Mouse (Mus musculus) G1E (cell line): ENCODE measurements around the gene Keap1. TPM values are rescaled to one million over a fixed set of nuclear protein-coding genes. Genes with fewer than 3 reads are reported as not detected.

Experiments used
- ATAC-seq: 2 replicates; pipeline ENCODE4 v1.8.0; 2016; ENCODE audit warnings: mild to moderate bottlenecking; ENCODE audit not compliant: insufficient number of reproducible peaks, poor library complexity, low FRiP score, severe bottlenecking; ENCODE audit errors: extremely low read depth
- DNase-seq: peaks from one replicate; pipeline ENCODE4 v3.0.0; 2012; ENCODE audit warnings: low spot score
- H3K27me3 ChIP-seq: 2 replicates; pipeline ENCODE4 v1.6.1; 2012; ENCODE audit warnings: mild to moderate bottlenecking, low read length, inconsistent platforms; ENCODE audit not compliant: insufficient read depth
- H3K36me3 ChIP-seq: replicated peaks from 2 replicates; pipeline ENCODE3; 2012; ENCODE audit warnings: mild to moderate bottlenecking, inconsistent platforms
- H3K4me1 ChIP-seq: 2 replicates; pipeline ENCODE4 v1.6.1; 2012; ENCODE audit warnings: low read depth, low read length, inconsistent platforms, mixed read lengths; ENCODE audit not compliant: insufficient read depth
- H3K4me3 ChIP-seq: 2 replicates; pipeline ENCODE4 v1.5.1; 2012; ENCODE audit warnings: low read depth, mild to moderate bottlenecking, inconsistent platforms, low read length, moderate library complexity, mixed read lengths
- H3K9me3 ChIP-seq: replicated peaks from 2 replicates; pipeline ENCODE4 v1.6.1; 2012; ENCODE audit warnings: inconsistent platforms
- CTCF ChIP-seq: IDR thresholded peaks from 2 replicates; pipeline ENCODE4 v1.5.1; 2012; ENCODE audit warnings: low read depth, low read length, inconsistent platforms, mixed read lengths
- GATA1 ChIP-seq: IDR thresholded peaks from 2 replicates; pipeline ENCODE4 v1.6.1; 2012; ENCODE audit warnings: borderline replicate concordance, low read length, inconsistent platforms, mixed read lengths
- GATA2 ChIP-seq: IDR thresholded peaks from 2 replicates; pipeline ENCODE4 v1.6.1; 2012; ENCODE audit warnings: low read depth, low read length, inconsistent platforms, borderline replicate concordance
- POLR2AphosphoS5 ChIP-seq: IDR thresholded peaks from 2 replicates; pipeline ENCODE4 v1.6.1; 2012; ENCODE audit warnings: low read depth, low read length, inconsistent platforms; ENCODE audit not compliant: insufficient replicate concordance
- TAL1 ChIP-seq: conservative IDR thresholded peaks from 2 replicates; pipeline ENCODE4 v1.6.1; 2012; ENCODE audit warnings: low read depth, low read length, inconsistent platforms, mixed read lengths
- polyA plus RNA-seq: library from polyadenylated mRNA; stranded (reverse); fragments of >175 nt; gene quantifications from 2 replicates; pipeline ENCODE4 v1.2.3, GENCODE M21; 2012
- total RNA-seq, 2 experiments: library from RNA; stranded (forward) in 1 of 2; stranded (reverse) in 1 of 2; fragments of 200-1000 nt in 1 of 2; fragments of >200 nt in 1 of 2; fragmentation: Nextera tagmentation in 1 of 2; gene quantifications; 2 replicates each; pipeline ENCODE4 v1.2.3; 2014 to 2017

Keap1 gene
- total and polyA plus RNA-seq, 3 experiments: 21.3 to 73.3 (median 46.4) TPM

DNA sequence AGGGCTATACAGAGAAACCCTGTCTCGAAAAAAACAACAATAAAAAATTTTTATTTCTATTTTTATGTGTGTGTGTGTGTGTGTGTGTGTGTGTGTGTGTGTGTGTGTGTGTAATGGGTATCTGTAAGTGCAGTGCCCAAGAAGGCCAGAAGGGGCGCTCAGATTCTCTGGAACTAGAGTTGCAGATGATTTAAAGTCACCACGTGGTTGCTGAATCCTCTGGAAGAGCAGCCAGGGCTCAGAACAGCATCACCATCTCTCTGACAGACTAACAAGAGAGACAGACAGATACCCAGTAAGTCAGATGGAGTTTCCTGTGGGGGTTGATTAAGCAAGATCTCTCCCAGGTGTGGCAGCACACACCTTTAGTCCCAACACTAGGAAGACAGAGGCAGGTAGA is 19.3 kb downstream of the Keap1 start:
- peaks cover 5% of the 10 kb centered on the region; the same call in 1 of the 2 replicates for H3K27me3 ChIP-seq
- no peaks in the 10 kb centered on the region for H3K36me3 ChIP-seq
- DNase-seq: no peak
- TF ChIP-seq GATA1: no peak
- TF ChIP-seq CTCF: no peak
- TF ChIP-seq TAL1: no peak
- no peak for TF ChIP-seq GATA2
- TF ChIP-seq POLR2AphosphoS5: no peak
- ATAC-seq: no peak
- no peak overlapping the region for H3K4me3 ChIP-seq
- peaks cover 21% of the 10 kb centered on the region for H3K4me1 ChIP-seq
- H3K9me3 ChIP-seq: peaks cover 4% of the 10 kb centered on the region; the same call in 1 of the 2 replicates

- TF ChIP-seq CTCF: no peak
- TF ChIP-seq POLR2AphosphoS5: no peak
- no peak for TF ChIP-seq GATA1
- TF ChIP-seq GATA2: no peak
- TF ChIP-seq TAL1: no peak
- no peak overlapping the region for H3K4me3 ChIP-seq
- ATAC-seq: no peak
- H3K27me3 ChIP-seq: peaks cover 17% of the 10 kb centered on the region; the same call in 1 of the 2 replicates
- no peak for DNase-seq
- peaks cover 8% of the 10 kb centered on the region for H3K4me1 ChIP-seq
- H3K9me3 ChIP-seq: no peaks in the 10 kb centered on the region
- no peaks in the 10 kb centered on the region for H3K36me3 ChIP-seq
Observed at GRCm38 (mm10) chr9:21216050-21216841, 22.9 kb downstream of the Keap1 start.

DNA sequence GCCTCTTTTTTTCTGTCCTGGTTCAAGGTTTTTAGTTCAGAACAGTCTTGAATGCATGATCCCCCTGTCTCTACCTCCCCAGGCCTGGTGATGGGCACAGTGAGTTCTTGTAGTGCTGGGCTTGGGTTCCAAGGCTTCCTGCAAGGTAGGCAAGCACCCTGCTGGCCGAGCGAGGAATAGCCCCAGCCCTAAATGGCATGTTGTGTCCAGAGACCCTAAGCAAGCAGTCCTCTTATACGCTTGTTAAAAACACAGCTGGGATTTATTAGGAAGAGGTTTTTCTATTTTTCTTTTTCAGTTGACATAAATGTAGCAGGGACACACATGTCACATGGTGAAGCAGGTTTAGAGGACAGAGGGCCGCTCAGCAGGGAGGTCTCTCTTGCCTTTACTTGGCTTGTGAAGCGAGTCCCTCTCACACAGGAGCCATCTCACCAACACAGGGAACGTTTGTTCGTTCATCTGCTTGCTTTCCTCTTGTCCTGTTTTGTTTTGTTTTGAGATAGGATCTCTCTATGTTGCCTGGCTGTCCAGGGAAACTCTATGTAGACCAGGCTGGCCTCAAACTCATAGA is 25.5 kb downstream of the Keap1 start:
- no peaks in the 10 kb centered on the region for H3K9me3 ChIP-seq
- TF ChIP-seq TAL1 (no peak), CTCF (peak; percentile 40; the same call in 1 of the 2 replicates)
- H3K27me3 ChIP-seq: peaks cover 26% of the 10 kb centered on the region
- peaks cover 4% of the 10 kb centered on the region for H3K36me3 ChIP-seq
- DNase-seq: no peak
- ATAC-seq: no peak
- no peaks in the 10 kb centered on the region; the same call in 1 of the 2 replicates for H3K4me1 ChIP-seq
- H3K4me3 ChIP-seq: no peak overlapping the region

- H3K4me3 ChIP-seq: no peak overlapping the region
- H3K4me1 ChIP-seq: no peaks in the 10 kb centered on the region; the same call in 1 of the 2 replicates
- peaks cover 28% of the 10 kb centered on the region for H3K27me3 ChIP-seq
- H3K9me3 ChIP-seq: no peaks in the 10 kb centered on the region
- ATAC-seq: no peak
- no peak for DNase-seq
- TF ChIP-seq CTCF (no peak), GATA1 (no peak), POLR2AphosphoS5 (no peak), TAL1 (no peak), GATA2 (no peak)
- peaks cover 4% of the 10 kb centered on the region for H3K36me3 ChIP-seq
Observed at GRCm38 (mm10) chr9:21211624-21212023, 27.5 kb downstream of the Keap1 start.

DNA sequence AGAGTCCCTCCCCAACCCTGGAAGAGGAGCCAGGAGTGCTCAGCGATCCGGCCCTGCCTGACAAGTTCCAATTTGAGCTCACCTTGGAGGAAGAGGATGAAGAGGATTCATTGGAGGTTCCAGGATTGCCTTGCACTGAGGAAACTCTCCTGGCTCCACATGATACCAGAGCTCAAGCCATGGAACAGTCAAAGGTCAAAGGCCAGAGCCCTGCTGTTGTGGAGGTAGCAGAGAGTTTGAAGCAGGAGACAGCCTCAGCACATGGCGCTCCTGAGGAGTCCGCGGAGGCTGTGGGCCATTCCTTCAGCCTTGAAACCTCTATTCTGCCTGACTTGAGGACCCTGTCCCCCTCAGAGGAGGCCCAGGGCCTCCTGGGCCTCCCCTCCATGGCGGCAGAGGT is 28.3 kb downstream of the Keap1 start:
- ATAC-seq (no peak), DNase-seq (no peak)
- TF ChIP-seq GATA2 (no peak), POLR2AphosphoS5 (no peak), CTCF (no peak)
- no peaks in the 10 kb centered on the region for H3K9me3 ChIP-seq
- H3K4me1 ChIP-seq: no peaks in the 10 kb centered on the region
- peaks cover 26% of the 10 kb centered on the region for H3K27me3 ChIP-seq
- H3K36me3 ChIP-seq: peaks cover 6% of the 10 kb centered on the region
- no peak overlapping the region for H3K4me3 ChIP-seq

- H3K27me3 ChIP-seq: peaks cover 26% of the 10 kb centered on the region
- peaks cover 11% of the 10 kb centered on the region for H3K4me1 ChIP-seq
- no peak for ATAC-seq
- no peak overlapping the region for H3K4me3 ChIP-seq
- H3K9me3 ChIP-seq: no peaks in the 10 kb centered on the region
- peaks cover 9% of the 10 kb centered on the region for H3K36me3 ChIP-seq
- TF ChIP-seq TAL1: no peak
- no peak for TF ChIP-seq POLR2AphosphoS5
- no peak for TF ChIP-seq CTCF
- TF ChIP-seq GATA1: no peak
- TF ChIP-seq GATA2: no peak
- no peak for DNase-seq
Observed at GRCm38 (mm10) chr9:21208626-21209025, 30.5 kb downstream of the Keap1 start.
